Mouse (Mus musculus) neural tube, embryonic 14.5 days (tissue): ENCODE measurements at regions not wholly inside any gene's neighbourhood (a gene's known extent, or its start where the extent isn't known, plus 50 kb on each side); places are given as distances from the start of the nearest gene placed in this dataset.

Experiments used
- ATAC-seq: fragments of 200-750 bp; cut with Nextera tagmentation; 2 replicates; pipeline ENCODE4 v1.8.0; 2017; ENCODE audit warnings: low read depth, mild to moderate bottlenecking, moderate TSS enrichment, moderate library complexity
- H3K27ac ChIP-seq: fragments of 300-500 bp; sonication (generic); 2 replicates; pipeline ENCODE4 v1.5.1; 2014; ENCODE audit warnings: low read depth, mild to moderate bottlenecking, control low read depth, low read length, moderate library complexity, mixed read lengths
- H3K27me3 ChIP-seq: fragments of 300-500 bp; sonication (generic); 2 replicates; pipeline ENCODE4 v1.6.1; 2014; ENCODE audit warnings: low read length; ENCODE audit not compliant: control insufficient read depth, insufficient read depth
- H3K36me3 ChIP-seq: fragments of 300-500 bp; sonication (generic); 2 replicates; pipeline ENCODE4 v1.6.1; 2014; ENCODE audit warnings: low read length, mixed read lengths; ENCODE audit not compliant: control insufficient read depth, insufficient read depth
- H3K4me1 ChIP-seq: fragments of 300-500 bp; sonication (generic); 2 replicates; pipeline ENCODE4 v1.6.1; 2014; ENCODE audit warnings: low read length; ENCODE audit not compliant: control insufficient read depth, insufficient read depth
- H3K4me2 ChIP-seq: fragments of 300-500 bp; sonication (generic); 2 replicates; pipeline ENCODE4 v1.6.1; 2014; ENCODE audit warnings: mild to moderate bottlenecking, low read depth, low read length, control low read depth
- H3K4me3 ChIP-seq: fragments of 300-500 bp; sonication (generic); 2 replicates; pipeline ENCODE4 v1.5.1; 2014; ENCODE audit warnings: low read depth, low read length, control low read depth, mixed read lengths
- H3K9ac ChIP-seq: fragments of 300-500 bp; sonication (generic); replicated peaks from 2 replicates; pipeline ENCODE4 v1.6.1; 2014; ENCODE audit warnings: low read depth, mild to moderate bottlenecking, control low read depth, low read length, mixed read lengths
- H3K9me3 ChIP-seq: fragments of 300-500 bp; sonication (generic); 2 replicates; pipeline ENCODE4 v1.6.1; 2016; ENCODE audit warnings: low read length; ENCODE audit not compliant: control insufficient read depth
- WGBS: fragments of 180-500 bp; shearing (Covaris S2); extraction: QIAGEN DNeasy Blood & Tissue Kit; methylation state at CpG from one replicate; pipeline ENCODE4 v1.1.7; 2014; 5-methylcytosine and 5-hydroxymethylcytosine counted together

DNA sequence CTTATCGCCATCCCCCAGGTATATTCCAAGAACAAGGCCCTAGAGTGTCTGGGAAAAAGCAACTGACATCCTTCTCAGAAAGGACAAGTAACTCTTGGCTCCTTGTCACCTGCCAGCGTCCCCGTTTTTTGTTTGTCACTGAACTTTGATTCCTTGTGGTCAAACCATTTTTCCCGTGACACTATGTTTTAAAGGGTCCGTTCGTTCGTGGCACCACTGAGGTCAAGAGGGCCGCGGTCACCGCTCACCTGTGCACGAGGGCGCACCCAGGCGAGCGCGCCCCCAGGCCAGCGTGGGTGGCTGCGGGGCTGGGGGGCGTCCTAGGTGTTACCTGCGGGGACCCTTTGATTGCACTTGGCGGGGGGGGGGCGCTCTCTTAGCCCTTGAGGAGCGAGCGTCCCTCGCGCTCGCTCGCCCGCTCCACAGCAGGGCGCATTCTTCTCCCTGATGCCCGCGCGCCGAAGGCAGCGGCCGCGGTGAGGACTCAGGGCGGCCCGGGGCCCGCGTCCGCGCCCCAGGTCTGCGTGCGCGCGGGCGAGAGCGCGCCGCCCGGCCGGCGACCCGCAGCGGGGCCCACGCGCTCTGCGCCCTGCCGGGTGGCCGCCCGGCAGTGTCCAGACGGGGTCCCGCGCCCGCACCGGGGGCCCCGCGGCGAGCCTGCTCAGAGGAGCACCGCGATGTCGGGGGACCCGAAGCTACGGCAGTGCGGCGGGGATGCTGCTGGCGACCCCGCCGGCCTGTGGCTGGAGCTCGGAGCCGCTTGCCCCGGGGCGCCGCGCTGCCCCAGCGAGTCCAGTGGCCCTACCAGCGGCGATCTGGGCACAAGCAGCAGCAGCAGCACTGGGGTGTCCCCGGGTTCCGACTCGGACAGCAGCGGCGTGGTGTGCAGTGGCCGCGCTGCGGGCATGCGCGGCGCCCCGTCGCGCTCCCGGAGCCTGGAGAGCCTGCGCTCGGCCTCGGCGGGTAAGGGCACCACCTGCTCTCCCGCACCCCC, 92.5 kb downstream of the Fam168b start:
- H3K27ac ChIP-seq, result peak overlapping the region; percentile 66; the same call in 1 of the 2 replicates
- no peaks in the 10 kb centered on the region for H3K9me3 ChIP-seq
- under 1% methylated on average over 69 of the region's 108 CpGs for WGBS
- peak overlapping the region; percentile 87 for H3K4me2 ChIP-seq
- ATAC-seq, result peak; percentile 75
- peak overlapping the region; percentile 78 for H3K4me3 ChIP-seq
- peak overlapping the region; percentile 93 for H3K9ac ChIP-seq
- peaks cover 13% of the 10 kb centered on the region; the same call in 1 of the 2 replicates for H3K4me1 ChIP-seq
- H3K36me3 ChIP-seq, result no peaks in the 10 kb centered on the region
- H3K27me3 ChIP-seq, result no peaks in the 10 kb centered on the region

DNA sequence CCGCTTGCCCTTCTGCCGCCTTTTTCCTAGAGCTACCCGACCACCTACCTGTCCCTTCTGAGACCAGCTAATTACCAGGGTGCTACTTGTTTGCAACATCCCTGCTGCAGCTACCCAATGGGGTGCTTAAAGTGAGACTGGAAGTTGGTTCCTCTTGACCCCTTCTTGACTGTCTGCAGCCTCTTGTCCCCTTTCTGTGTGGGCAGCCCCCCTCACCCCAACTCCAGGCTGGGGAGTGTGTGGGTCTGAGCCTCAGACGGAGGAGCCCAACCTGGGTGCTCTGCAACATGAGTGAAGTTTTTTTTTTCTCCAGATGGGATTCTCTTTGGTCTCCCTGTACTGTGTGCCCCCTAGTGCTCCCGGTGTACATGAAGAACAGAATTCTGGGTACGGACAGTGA, 91.7 kb downstream of the Fam168b start:
- Histone ChIP-seq H3K27ac (no peak overlapping the region), H3K9me3 (no peaks in the 10 kb centered on the region), H3K36me3 (no peaks in the 10 kb centered on the region), H3K9ac (peak overlapping the region; percentile 93), H3K4me1 (peaks cover 13% of the 10 kb centered on the region; the same call in 1 of the 2 replicates), H3K4me2 (peak overlapping the region; percentile 87), H3K4me3 (peak overlapping the region; percentile 78), H3K27me3 (no peaks in the 10 kb centered on the region)
- peak; percentile 19; the same call in 1 of the 2 replicates for ATAC-seq
- WGBS, result 5% methylated on average over 6 of the region's 6 CpGs

DNA sequence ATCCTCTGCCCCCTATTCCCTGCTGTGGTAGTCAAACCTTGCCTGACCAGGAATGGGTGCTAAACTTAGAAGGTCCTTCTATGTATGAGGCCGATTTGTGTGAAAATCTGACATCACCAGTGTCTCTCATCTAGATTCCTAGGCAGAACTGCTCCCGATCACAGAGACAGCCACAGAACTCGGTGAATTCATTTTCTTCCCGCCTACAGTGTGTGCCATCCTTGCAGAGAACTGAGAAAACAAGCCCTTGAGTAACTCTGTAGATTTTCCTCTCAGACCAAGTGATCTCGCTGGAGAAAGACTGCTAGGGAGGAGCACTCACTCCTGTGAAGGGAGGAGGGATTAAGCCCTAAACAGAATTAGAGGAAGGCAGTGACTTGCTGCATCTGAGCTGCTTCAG, 89.3 kb downstream of the Fam168b start:
- Histone ChIP-seq H3K27ac (no peak overlapping the region), H3K4me1 (peaks cover 13% of the 10 kb centered on the region; the same call in 1 of the 2 replicates), H3K36me3 (no peaks in the 10 kb centered on the region), H3K9ac (no peak overlapping the region), H3K27me3 (no peaks in the 10 kb centered on the region), H3K4me3 (no peak overlapping the region), H3K9me3 (no peaks in the 10 kb centered on the region), H3K4me2 (no peak overlapping the region)
- WGBS, result 63% methylated on average over 5 of the region's 5 CpGs
- ATAC-seq, result no peak

DNA sequence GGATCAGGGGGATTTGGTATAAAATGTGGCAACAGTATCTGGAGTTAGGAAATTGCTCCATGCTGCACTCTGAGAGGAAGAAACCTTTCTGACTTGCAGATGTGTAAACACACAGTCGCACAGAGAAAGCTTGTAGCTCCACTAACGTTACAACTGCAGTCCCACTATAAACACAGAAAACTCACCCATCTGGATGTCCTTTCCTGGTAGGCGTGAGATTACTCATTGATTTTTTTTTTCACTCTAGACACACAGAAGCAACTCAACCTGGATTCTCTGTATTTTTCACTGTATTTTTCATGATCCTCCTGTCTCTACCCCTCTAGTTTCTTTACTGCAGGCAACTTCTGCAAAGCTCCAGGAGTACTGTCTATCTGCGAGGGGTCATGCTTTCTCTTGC, 82.3 kb downstream of the Fam168b start:
- no peaks in the 10 kb centered on the region for H3K27me3 ChIP-seq
- no peaks in the 10 kb centered on the region for H3K4me1 ChIP-seq
- no peak for ATAC-seq
- no peaks in the 10 kb centered on the region for H3K9me3 ChIP-seq
- no peak overlapping the region for H3K4me3 ChIP-seq
- 81% methylated on average over 4 of the region's 4 CpGs for WGBS
- H3K27ac ChIP-seq, result no peak overlapping the region
- H3K9ac ChIP-seq, result no peak overlapping the region
- no peaks in the 10 kb centered on the region for H3K36me3 ChIP-seq
- no peak overlapping the region for H3K4me2 ChIP-seq

DNA sequence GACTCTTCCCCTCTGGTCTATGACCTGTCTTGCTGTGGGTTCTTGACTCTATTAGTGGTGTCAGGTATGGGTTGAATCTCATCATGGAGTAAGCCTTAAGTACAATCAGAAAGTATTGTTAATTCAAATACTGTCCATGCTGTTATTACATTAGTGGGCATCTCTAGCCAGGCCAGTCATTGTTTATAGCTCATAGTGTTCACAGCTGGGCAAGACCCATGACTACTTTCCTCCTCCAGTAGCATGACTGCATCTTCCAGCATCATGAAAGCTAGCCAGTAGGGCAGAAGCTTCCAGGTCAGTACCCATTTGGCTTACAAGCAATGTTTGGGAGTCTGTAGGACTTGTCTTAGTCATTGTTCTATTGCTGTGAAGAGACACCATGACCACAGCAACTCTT, 81.4 kb downstream of the Fam168b start:
- H3K27ac ChIP-seq, result no peak overlapping the region
- no peaks in the 10 kb centered on the region for H3K36me3 ChIP-seq
- no peak for ATAC-seq

DNA sequence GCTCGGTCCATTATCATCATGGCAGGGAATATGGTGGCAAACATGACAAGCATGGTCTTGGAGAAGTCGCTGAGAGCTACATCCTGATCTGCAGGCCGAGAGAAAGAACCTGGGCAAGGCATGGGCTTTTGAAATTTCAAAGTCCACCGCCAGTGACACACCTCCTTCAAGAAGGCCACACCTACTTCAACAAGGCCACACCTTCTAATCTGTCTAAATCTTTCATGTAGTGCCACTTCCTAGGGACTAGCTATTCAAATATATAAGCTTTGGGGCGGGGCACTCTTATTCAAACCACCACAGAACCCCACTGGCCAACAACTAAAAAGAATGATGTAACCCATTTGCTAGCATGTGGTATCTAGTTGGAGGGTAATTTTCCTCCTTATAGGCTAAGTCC, 81.0 kb downstream of the Fam168b start:
- H3K4me2 ChIP-seq, result no peak overlapping the region
- H3K4me1 ChIP-seq, result no peaks in the 10 kb centered on the region
- H3K36me3 ChIP-seq, result no peaks in the 10 kb centered on the region
- H3K9ac ChIP-seq, result no peak overlapping the region
- WGBS, result 84% methylated on average over 5 of the region's 5 CpGs
- no peaks in the 10 kb centered on the region for H3K9me3 ChIP-seq
- ATAC-seq, result no peak
- no peaks in the 10 kb centered on the region for H3K27me3 ChIP-seq
- no peak overlapping the region for H3K4me3 ChIP-seq
- H3K27ac ChIP-seq, result no peak overlapping the region

More for the DNA sequence above, 81.4 kb downstream of the Fam168b start:
- Histone ChIP-seq H3K27me3 (no peaks in the 10 kb centered on the region), H3K4me1 (no peaks in the 10 kb centered on the region), H3K4me3 (no peak overlapping the region), H3K4me2 (no peak overlapping the region), H3K9ac (no peak overlapping the region), H3K9me3 (no peaks in the 10 kb centered on the region)
